Mouse (Mus musculus) E14TG2a.4 (cell line): ENCODE measurements around the gene Gzmd.

Source experiments
- CTCF ChIP-seq: conservative IDR thresholded peaks from 2 replicates; pipeline ENCODE4 v1.5.1; 2014; ENCODE audit warnings: low read length
- NANOG ChIP-seq: IDR thresholded peaks from 2 replicates; pipeline ENCODE4 v1.6.1; 2014; ENCODE audit warnings: borderline replicate concordance, low read length, mixed read lengths
- POU5F1 ChIP-seq: IDR thresholded peaks from 2 replicates; pipeline ENCODE4 v1.6.1; 2014; ENCODE audit warnings: low read length, borderline replicate concordance

- no peak for TF ChIP-seq CTCF
- no peak for TF ChIP-seq POU5F1
- no peak for TF ChIP-seq NANOG
These were observed 40.3 kb upstream of the Gzmd start for GRCm38 (mm10) chr14:56172744-56173143.
